Mouse (Mus musculus): ENCODE results near the gene Oosp2.

Gene Oosp2

DNA sequence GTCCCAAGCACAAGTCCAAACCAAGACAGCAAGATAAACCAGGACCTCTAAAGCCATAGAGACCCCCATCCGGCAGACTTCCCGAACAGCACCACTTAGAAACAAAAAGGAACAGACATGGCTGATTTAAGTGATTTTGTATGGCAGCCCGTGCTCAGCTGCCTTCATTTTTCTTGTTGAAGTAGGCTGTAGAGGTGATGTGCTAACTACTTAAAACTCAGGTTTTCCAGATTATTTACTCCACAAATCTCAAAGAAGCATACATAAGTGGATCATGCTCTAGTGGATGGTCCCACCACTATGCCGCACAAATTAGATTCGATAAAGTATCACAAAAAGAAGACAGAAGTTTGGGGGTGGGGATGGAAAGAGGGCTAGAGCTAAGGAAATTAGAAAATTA is at the start of gene Oosp2:
Gene Oosp2 (minus strand): TSS at position 101 of the 400 bp plus-strand sequence.
- no peak for DNase-seq (ENCODE audit: low spot score)

DNA sequence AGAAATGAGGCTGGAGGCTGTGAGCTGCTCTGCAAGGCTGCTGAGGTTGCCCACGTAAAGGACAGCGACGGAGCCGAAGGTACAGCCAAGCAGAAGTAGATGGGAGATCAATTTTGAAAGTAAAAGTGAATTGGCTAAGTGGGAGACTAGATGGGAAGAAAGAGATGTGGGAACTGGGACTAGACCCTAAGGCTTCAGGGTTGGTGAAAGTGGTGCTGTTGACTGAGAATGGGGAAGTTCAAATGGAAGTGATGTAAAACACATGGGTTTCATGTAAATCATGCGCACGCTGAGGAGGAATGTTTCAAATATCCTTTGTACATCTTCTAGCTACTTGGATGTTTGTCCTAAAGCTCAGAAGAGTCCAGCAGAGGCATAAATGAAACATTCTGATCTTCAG is 38.0 kb upstream of the Oosp2 start:
- DNase-seq (ENCODE audit: low spot score) = no peak

DNA sequence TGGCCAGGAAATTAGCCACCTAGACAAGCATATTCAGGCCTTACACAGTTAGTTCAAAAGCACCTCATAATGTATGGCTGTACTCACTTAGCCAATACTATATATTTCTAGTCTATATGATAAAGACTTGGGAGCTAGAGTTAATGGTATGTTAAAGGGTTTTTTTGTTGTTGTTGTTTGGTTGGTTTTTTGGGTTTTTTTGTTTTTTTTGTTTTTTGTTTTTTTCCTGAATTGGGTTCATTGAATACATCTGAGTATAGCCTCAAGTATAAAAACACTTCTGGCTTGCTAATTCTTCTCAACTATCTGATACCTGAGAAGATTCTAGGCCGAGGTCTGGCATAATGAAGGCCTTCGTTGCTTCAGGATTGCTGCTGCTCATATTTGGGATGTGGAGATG is 36.4 kb upstream of the Oosp2 start, which contains the start of gene Oosp3:
Gene Oosp3 (plus strand): TSS at position 301 of the 400 bp plus-strand sequence.
- no peak for DNase-seq (ENCODE audit: low spot score)

DNA sequence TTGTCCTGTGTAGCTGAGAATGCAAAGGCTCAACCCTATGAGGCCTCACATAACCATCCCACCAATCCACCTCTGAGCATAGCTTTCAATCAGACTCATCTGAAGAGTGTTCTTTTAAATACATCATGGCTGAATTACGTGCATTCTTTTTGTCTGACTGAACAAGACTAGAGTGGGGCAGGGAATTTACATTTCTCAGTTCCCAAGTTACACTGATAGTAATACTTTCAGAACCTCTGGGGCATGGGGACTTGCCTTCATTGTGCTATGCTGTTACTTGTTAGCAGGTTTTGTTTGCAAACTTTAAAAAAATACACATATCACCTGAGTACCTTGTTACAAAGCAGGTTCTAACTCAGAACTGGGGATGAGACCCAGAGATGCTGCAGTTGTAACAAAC is 31.1 kb upstream of the Oosp2 start:
- DNase-seq (ENCODE audit: low spot score) = no peak

DNA sequence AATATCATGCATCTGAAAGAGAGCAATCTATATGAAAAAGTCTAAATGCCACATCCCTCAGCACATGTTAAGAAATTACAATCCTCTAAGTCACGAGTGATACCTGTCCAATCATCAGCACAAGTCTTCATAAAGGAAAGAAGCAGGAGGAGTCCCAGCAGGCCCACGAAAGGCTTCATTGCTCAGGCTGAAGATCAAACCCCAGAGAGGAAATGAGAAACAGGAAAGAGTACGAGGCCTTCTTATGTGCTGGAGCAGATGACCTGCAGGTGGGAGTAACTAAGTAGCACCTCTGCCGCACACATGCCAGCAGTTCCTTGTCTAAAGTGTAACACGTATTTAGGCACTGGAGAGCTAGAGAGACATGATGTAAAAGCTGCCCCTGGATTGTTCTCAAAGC is 30.5 kb upstream of the Oosp2 start, which contains the start of gene Oosp1:
Gene Oosp1 (minus strand): TSS at position 312 of the 400 bp plus-strand sequence.
- DNase-seq (ENCODE audit: low spot score) = no peak

DNA sequence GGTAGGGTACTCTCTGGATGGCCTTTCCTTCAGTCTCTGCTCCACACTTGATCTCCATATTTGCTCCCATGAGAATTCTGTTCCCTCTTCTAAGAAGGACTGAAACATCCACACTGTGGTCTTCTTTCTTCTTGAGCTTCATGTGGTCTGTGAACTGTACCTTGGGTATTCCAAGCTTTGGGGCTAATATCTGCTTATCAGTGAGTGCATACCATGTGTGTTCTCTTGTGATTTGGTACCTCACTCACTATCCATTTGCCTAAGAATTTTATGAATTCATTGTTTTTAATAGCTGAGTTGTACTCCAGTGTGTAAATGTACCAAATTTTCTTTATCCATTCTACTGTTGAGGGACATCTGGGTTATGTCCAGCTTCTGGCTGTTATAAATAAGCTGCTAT is 1.2 kb upstream of the Oosp2 start:
- no peak for DNase-seq (ENCODE audit: low spot score)

DNA sequence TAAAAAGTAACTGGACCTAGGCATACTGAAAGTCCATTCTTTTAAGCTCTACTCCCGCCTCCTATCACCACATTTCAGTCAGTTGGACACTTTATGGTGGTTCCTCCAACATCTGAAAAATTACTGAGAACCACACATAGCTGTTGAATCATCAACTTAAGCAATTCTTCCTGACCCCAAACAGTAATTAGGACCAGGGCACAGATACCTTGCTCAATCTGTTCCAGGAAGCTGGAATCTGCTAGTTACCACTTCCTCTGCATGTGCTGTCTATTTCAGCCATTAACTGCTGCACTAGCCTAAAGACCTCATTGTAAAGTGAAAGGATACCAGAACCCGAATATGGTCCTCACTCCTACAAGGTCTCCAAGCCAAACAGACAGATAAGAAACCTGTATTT is 1.2 kb downstream of the Oosp2 start:
- no peak for DNase-seq (ENCODE audit: low spot score)

DNA sequence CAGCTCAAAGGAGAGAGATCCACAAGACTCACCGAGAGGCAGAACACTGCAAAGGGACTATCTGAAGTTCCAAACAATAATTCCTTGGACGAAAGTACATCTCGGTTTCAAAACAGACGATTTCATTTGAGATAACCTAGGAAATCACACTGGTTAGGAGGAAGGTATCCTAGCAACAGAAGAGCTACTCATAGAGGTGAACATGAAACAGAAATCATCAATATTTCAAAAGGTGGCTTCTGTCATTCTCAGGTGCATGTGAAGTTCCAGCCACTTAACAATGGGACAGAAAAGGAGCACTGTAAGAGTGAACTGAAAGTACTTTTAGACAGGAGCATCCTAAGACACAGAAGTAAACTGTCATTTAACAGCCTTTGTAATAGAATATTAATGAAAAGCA is 10.8 kb downstream of the Oosp2 start:
- DNase-seq (ENCODE audit: low spot score) = no peak

DNA sequence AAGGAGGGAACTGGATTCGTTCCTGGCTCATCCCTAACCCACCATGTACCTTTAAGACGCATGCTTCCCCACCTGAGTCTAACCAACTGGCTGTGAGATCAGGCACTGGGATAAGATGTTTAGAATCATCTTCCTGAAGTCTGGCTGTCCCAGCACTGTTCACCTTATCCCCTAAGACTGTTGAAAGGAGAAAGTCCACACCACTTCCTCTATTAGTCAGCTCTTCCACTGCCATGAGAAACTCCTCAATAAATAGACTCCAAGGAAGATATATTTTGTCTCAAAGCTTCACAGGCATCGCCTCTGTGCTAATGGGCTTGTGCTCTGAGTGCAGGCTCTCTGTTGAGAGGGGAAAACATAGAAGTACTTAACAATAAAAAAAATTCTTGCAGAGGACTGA is 14.2 kb downstream of the Oosp2 start:
- DNase-seq (ENCODE audit: low spot score) = no peak

DNA sequence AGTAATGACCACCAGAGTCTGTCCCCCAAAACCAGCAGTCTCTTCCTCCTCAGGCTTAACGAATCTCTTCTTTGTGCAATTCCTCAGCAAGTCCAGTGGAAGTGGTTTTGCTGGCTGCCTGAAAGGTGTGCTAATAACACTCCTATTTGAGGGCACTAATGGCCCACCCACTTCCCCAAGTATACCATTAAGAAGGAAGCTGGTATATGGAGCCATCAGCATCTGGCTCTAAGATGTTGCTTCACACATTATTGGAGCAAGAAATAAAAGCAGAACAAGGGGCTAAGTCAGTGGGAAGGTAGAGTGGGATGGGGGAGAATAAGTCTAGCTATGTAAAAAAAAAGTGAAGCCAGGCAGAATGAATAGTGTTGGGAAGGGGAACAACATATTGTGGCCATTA is 19.6 kb downstream of the Oosp2 start, which contains the start of gene Ms4a3:
Gene Ms4a3 (minus strand): TSS at position 120 of the 400 bp plus-strand sequence.
- no peak for DNase-seq (ENCODE audit: low spot score)

DNA sequence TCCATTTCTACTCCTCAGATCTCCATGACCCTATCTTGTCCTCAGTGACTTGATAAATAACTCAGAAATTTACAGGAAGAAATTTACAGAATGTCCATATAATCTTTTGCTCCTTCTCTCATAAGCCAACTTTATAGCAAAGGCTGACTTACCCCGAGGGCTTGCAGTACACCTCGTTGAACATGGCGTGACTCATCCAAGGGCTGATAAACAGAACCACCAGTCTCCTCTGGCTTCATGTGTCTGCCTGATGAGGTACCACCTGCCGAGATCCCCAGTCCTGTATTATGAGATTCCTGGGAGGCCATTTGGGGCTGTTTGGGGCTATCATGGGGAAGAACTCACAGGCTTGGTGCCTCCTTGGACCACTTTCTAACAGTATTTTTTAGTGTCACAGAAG is 21.3 kb downstream of the Oosp2 start:
- no peak for DNase-seq (ENCODE audit: low spot score)

DNA sequence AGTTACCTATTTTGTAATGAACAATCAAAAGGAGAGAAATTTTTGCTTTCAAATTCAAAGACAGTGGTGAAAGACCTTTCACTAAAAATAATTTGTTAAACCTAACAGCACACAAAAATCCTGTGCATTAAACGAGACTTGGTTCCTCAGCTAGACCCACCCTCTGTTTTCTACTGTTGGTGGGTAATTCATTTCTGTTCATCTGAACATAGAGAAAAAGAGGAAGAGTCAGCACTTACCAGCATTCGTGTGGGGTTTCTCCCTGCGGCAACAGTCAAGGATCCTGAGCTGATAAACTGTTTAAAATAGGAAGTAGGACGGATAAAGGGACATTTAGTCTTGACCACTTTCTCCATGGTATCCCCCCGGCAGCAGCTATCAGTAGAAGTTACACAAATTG is 24.8 kb downstream of the Oosp2 start:
- DNase-seq (ENCODE audit: low spot score) = no peak

DNA sequence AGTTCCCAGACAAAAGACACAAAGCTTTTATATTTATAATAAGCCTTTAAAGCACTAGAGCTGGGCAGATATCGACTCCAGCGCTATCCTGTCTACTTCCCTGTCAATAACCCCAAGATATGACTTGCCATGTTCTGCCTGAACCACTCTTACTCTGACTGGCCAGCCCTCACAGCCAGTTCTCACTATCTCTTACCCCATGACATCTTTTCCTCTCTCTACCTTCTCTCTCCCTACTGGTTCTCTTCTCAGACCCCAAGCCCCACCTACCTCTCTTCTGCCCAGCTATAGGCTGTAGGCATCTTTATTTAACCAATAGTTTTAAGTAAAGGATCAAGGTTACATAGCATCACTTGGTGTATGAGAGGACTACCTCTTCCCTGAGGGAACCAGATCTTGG is 26.0 kb downstream of the Oosp2 start:
- DNase-seq (ENCODE audit: low spot score) = no peak

DNA sequence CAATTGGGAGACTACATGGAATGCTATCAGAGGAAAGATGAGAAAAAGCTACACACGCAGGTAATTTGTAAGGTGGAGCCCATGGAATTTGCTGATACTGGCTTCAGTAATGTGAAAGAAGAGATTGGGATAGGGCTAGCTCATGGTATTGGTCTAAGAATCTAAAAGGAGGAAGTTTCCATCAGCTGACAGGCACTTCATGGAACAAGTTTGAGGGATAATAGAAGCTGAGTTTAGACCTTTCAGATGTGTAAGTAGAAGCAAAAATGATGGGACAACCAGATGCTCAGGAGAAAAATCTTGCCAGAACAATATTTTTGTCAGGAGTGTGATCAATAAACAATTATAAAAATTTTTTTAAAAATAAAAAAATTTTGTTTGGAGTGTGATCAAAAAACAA is 26.6 kb downstream of the Oosp2 start:
- no peak for DNase-seq (ENCODE audit: low spot score)

DNA sequence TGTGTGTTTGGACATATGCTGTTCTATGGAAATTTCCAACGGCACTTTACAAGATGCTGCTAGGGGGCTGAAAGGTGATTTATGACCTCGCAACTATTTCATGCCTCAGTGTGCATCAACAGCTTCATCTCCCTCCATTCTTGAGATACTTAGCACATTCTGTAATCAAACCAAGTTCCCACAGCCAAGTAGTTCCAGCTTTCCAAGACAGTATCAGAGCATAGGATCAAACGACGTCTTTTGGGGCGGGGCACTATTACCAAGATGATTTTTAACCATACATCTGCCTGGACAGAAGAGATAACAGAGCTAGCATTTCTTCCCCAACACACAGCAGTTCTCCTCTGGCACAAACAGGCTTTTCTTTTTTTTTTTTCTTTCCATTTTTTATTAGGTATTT is 35.1 kb downstream of the Oosp2 start:
- DNase-seq (ENCODE audit: low spot score) = no peak

DNA sequence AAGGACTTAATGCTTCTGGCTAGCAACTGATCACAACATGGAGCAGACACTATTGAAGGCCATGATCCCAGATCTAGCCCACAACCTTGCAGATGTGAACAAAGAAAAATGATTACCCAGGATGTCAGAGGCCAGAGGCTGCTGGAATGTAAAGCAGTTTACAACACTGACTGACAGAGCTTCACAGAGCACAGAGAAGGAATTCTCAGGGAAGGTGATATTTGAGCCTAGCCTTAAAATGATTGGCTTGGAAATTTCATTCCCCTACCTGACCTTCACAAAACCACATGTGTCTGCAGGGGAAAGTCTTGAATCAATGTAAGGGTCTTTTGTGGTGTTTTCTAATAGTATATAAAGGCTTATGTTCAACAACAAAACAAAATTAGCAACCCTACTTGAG is 35.6 kb downstream of the Oosp2 start:
- no peak for DNase-seq (ENCODE audit: low spot score)

DNA sequence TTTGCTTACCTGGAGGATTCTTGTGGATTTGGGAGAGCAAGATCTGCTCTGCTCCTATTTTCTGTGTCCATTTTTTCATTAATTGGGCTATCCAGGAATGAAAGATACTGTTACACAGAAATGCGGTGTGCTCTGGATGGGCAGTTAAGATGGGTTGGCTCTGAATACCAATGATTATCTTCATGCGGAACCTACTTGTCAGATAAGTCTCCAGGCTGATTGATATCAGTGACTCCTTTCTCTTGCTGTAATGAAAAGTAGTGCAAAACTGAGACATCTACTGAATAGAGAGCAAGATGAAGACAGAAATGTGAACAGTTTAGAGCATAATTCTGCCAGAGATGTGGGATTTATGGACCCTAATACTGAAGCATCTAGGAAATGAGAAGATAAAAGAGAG is 36.8 kb downstream of the Oosp2 start, which contains the start of gene Ms4a2:
Gene Ms4a2 (minus strand): TSS at position 169 of the 400 bp plus-strand sequence.
- DNase-seq (ENCODE audit: low spot score) = no peak

DNA sequence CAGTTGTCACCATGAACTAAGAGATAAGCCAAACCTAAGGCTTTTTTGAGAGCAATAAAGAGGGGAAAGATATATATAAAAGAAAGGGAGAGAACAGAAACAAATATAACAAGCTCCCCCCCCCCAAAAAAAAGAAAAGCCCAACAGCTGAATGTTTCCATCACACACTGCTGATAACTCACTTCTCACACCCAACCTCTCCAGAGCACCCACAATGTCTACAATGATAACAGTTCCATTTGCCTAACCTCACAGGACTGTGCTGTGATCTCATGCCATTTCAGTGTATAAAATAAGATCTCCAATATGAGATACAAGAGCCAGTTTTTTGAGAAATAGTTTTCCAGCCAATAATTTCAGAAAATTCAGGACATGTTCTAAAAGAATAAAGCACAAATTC is 42.4 kb downstream of the Oosp2 start:
- DNase-seq (ENCODE audit: low spot score) = no peak

DNA sequence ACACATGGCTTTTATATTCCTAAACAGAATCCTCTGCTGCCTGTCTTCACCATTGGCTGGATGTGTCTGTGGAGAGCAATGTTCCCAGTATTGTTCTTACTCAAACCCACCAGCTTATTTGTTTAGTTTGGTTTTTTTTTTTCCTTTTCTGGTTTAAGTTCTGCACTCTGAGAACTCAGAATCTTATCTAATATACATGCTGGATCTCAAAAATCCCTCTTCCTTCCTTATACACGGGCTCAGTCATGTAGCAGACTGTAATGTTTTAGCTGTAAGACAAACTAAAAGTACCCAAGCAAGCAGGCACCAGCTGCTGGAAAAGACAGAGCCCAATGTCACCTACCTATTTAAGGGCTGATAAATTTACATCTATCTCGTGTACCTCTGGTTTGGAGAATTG is 45.6 kb downstream of the Oosp2 start:
- DNase-seq (ENCODE audit: low spot score) = no peak

DNA sequence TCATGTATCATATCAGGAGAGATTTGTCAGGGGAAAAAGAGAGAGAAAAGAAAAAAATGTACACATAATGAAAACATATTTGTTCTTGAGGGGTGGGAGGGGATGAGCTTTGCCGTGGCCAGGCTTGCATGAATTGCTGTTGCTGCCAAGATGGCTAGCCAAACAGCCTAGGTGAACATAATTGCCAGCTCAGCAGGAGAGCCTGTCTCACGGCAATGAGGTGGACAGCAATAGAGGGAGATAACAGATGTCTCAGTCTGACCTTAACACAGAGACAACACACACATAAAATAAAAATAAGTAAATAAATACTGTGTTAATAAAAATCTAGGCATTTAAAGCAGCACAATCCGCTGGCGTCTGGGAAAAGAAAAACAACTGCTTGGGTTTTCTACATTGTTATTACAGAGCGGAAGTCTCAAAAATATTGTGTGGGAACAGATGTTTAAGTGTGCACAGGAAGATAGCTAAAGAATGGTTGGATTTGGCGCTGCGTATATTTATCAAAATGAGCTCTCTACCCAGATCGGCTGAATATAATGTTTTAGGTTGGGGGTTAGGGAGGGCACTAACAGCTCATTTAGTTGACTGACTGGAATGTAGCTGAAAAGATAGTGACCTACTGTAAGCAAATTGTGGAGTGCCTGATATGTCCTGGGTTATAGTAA is 46.4 kb downstream of the Oosp2 start:
- DNase-seq (ENCODE audit: low spot score) = no peak

DNA sequence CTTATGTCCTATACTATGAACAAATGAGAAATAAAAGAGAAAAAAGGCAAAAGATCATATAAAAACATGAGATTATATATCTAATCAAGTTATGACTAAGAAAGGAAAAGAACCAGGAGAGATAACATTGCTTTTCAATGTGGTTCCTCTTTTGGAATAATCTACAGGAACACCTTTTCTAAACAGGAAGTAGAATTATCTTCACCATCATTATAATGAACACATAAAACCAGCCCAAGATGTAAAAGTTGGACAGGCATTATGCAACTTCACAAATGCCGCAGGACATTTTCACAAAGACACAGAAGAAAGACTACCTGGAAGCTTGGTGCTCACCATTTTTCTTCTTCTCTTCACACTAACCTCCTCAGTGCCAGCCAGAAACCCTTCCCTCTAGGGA is 47.3 kb downstream of the Oosp2 start:
- no peak for DNase-seq (ENCODE audit: low spot score)

DNA sequence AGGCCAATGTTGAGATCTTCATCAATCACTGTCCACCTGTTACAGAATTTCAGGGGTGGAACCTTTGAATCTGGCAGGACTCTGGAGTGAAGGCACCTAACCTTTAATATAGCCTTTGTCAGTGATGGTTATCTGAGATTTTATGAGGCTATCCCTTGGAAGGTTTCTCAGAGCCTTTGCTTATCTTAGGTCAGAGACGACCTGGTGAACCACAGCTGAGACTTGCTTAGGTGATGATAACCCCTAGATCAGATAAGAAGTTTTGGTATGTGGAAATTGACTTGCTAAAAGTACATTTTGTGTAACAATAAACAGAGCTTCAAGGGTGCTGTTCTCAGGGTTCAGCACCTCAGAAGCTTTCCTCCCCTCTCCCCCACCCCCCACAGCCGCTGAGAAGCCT is 48.1 kb downstream of the Oosp2 start:
- no peak for DNase-seq (ENCODE audit: low spot score)

DNA sequence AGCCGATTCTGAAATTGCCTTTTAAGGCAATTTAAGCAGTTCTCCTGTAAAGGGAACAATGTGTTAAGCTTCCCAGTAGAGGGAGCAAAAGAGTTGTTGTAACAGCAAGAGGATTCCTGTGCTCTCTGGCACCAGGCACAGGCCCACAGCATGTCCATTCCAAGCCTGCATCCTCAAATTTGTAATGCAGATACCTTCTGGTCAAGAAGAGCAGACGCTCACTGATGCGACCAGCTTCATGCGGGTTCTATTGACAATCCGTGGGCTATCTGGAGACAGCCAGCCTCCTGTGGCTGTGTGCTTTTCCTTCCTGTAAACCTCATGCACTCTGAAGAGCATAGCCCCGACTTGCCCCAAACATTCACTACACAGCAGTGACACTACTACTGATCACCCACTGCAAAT is 48.8 kb downstream of the Oosp2 start:
- peak; percentile 12 for DNase-seq (ENCODE audit: low spot score)

DNA sequence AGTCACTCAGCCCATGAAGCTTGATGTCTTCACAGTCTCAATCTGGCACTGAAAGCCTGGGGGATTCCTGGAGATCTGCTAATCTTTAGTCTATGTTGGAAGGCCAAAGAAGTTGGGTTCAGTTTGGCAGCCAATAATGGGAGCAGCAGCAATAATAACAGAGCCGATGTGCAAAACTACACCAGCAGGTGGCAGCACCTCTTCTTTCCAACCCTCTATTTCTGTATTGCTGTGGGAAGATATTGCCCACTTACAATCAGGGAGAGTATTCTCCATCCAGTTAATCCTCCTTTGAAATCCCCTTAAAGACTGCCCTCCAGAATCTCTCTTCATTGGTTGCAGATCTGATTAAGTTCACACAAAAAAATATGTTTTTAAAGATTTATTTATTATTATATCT is 52.2 kb downstream of the Oosp2 start:
- DNase-seq (ENCODE audit: low spot score) = no peak
